Mouse (Mus musculus) liver, embryonic 13.5 days (tissue): ENCODE data around the gene Ifi204. TPM values are rescaled to one million over a fixed set of nuclear protein-coding genes. Genes with fewer than 3 reads are reported as not detected.

Experiments used
- ATAC-seq: fragments of 200-750 bp; cut with Nextera tagmentation; 2 replicates; pipeline ENCODE4 v1.8.0; 2017; ENCODE audit warnings: low read depth, mild to moderate bottlenecking, moderate number of reproducible peaks, moderate library complexity
- DNase-seq: peaks from one replicate; pipeline ENCODE4 v3.0.0; 2022
- H3K27ac ChIP-seq: fragments of 300-500 bp; sonication (generic); 2 replicates; pipeline ENCODE4 v1.5.1; 2015; ENCODE audit warnings: moderate library complexity, mild to moderate bottlenecking, inconsistent platforms
- H3K27me3 ChIP-seq: fragments of 300-500 bp; sonication (generic); 2 replicates; pipeline ENCODE4 v1.6.1; 2015; ENCODE audit warnings: mild to moderate bottlenecking, inconsistent platforms
- H3K36me3 ChIP-seq: fragments of 300-500 bp; sonication (generic); 2 replicates; pipeline ENCODE4 v1.6.1; 2015; ENCODE audit warnings: mild to moderate bottlenecking, inconsistent platforms
- H3K4me1 ChIP-seq: fragments of 300-500 bp; sonication (generic); replicated peaks from 2 replicates; pipeline ENCODE4 v1.6.1; 2015; ENCODE audit warnings: inconsistent platforms
- H3K4me2 ChIP-seq: fragments of 300-500 bp; sonication (generic); 2 replicates; pipeline ENCODE4 v1.6.1; 2015; ENCODE audit warnings: inconsistent platforms, mild to moderate bottlenecking, moderate library complexity
- H3K4me3 ChIP-seq: fragments of 300-500 bp; sonication (generic); replicated peaks from 2 replicates; pipeline ENCODE4 v1.5.1; 2015; ENCODE audit warnings: mild to moderate bottlenecking, inconsistent platforms
- H3K9ac ChIP-seq: fragments of 300-500 bp; sonication (generic); 2 replicates; pipeline ENCODE4 v1.6.1; 2015; ENCODE audit warnings: mild to moderate bottlenecking, inconsistent platforms
- H3K9me3 ChIP-seq: fragments of 300-500 bp; sonication (generic); replicated peaks from 2 replicates; pipeline ENCODE4 v1.6.1; 2016; ENCODE audit warnings: inconsistent platforms
- WGBS: fragments of 180-500 bp; shearing (Covaris S2); methylation state at CpG from one replicate; pipeline ENCODE4 v1.1.7; 2015; ENCODE audit not compliant: insufficient replicate concordance; 5-methylcytosine and 5-hydroxymethylcytosine counted together
- polyA plus RNA-seq: library from polyadenylated mRNA; unstranded; fragments of >200 nt; fragmentation: Nextera tagmentation; extraction: Ambion mirVana; gene quantifications from 2 replicates; pipeline ENCODE4 v1.2.1, GENCODE M21; 2015

The Ifi204 gene
- polyA plus RNA-seq, 1 experiment from 2014 or later = 3.0 TPM

GRCm38 (mm10) chr1:173733219-173733618 lies 33.5 kb downstream of the Ifi204 start:
- WGBS = 27% methylated on average over 7 of the region's 7 CpGs

More at GRCm38 (mm10) chr1:173733219-173733618, 33.5 kb downstream of the Ifi204 start:
- no peaks in the 10 kb centered on the region for H3K27me3 ChIP-seq
- H3K9ac ChIP-seq = no peak overlapping the region
- no peaks in the 10 kb centered on the region for H3K36me3 ChIP-seq
- H3K9me3 ChIP-seq = no peaks in the 10 kb centered on the region
- ATAC-seq (no peak), DNase-seq (no peak)
- no peak overlapping the region for H3K27ac ChIP-seq
- no peaks in the 10 kb centered on the region for H3K4me1 ChIP-seq
- H3K4me2 ChIP-seq = no peak overlapping the region
- no peak overlapping the region for H3K4me3 ChIP-seq

Other genes starting within 250 kb of the Ifi204 start
- not detected in 2 replicates for gene Ifi214, start 231.0 kb downstream of the Ifi204 start, polyA plus RNA-seq
- not detected in 2 replicates for gene Ifi213, start 167.7 kb downstream of the Ifi204 start, polyA plus RNA-seq
- 0.17 and 0.32 TPM in 2 replicates for gene Ifi209, start 136.0 kb downstream of the Ifi204 start, polyA plus RNA-seq
- not detected in 2 replicates for gene Ifi208, start 93.3 kb downstream of the Ifi204 start, polyA plus RNA-seq
- 0.78 and 1.1 TPM in 2 replicates for gene Ifi207, start 25.2 kb downstream of the Ifi204 start, polyA plus RNA-seq
- gene Ifi211, start 146.1 kb upstream of the Ifi204 start, polyA plus RNA-seq = 1.5 and 1.8 TPM in 2 replicates
- gene Mndal, start 175.5 kb upstream of the Ifi204 start, polyA plus RNA-seq = 3.2 and 5.1 TPM in 2 replicates
- 2.6 and 3.9 TPM in 2 replicates for gene Ifi203, start 175.7 kb upstream of the Ifi204 start, polyA plus RNA-seq
- not detected in 2 replicates for gene Ifi202b, start 215.8 kb upstream of the Ifi204 start, polyA plus RNA-seq